14 mouse cellular contexts compared by ENCODE assay signal in the genomic region with DNA sequence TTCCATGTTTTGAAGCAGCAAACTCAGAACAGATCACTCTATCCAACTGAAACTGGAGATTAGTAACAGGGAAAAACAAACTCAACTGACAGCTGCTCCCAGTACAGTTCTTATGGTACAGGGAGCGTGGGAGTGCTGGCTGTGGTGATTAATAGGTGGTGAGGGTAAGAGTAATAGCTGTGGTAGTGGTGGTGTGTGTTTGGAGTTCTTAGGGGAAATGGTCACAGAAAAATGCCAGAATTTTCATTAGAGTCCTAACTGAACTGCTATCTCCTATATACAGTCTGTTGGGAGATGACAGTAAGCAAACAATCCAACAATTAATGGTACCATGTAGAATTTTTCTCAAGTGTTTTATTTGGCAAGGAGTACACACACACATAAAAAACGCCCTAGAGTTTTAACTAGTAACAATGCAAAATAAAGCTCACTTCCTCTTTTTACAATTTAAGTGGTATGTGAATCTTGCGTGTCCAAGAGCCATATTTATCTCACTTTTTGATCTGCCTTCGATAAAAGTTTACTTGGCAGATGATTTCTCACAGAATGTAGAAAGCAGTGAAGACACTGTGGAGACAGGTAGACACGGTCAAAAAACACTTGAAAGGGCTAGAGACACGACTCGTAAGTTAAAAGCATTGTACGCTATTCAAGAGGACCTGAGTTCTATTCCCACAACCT. TPM values are rescaled to one million over a fixed set of nuclear protein-coding genes. Genes with fewer than 3 reads are reported as not detected.
DNase-seq lines count a peak whose midpoint lies in the region; ATAC-seq lines count a peak whose summit lies in the region.
"Had no signal": no experiment of that assay in that cellular context is flagged by ENCODE, and none has a peak within 500 bp of the region (broad histone marks: within the 10 kb centered on the region; RNA-seq: fewer than 3 reads in every experiment).

No protein-coding gene starts in this region.

- peak overlapping the region; percentile 93 for H3K27ac ChIP-seq in kidney, embryonic 16.5 days (ENCODE audit: low read length)
- peak overlapping the region; percentile 80 for H3K27ac ChIP-seq in intestine, embryonic 16.5 days (ENCODE audit: low read length)
- no peak overlapping the region for H3K27ac ChIP-seq in midbrain, embryonic 13.5 days
- no peak overlapping the region for H3K27ac ChIP-seq in midbrain, embryonic 11.5 days (ENCODE audit: low read depth, low read length)
- H3K27ac ChIP-seq: hindbrain, embryonic 15.5 days; midbrain, embryonic 15.5 days had no signal

- no peaks in the 10 kb centered on the region for H3K27me3 ChIP-seq in kidney, embryonic 16.5 days (ENCODE audit: insufficient read depth, low read length)
- H3K27me3 ChIP-seq in intestine, embryonic 16.5 days (replicated peaks; ENCODE audit: control insufficient read depth, insufficient read depth, low read length): no peaks in the 10 kb centered on the region
- no peaks in the 10 kb centered on the region; the same call in 1 of the 2 replicates for H3K27me3 ChIP-seq in midbrain, embryonic 13.5 days
- H3K27me3 ChIP-seq in midbrain, embryonic 11.5 days (ENCODE audit: control insufficient read depth, insufficient read depth, low read length): no peaks in the 10 kb centered on the region
- H3K27me3 ChIP-seq: hindbrain, embryonic 15.5 days; midbrain, embryonic 15.5 days; Patski had no signal

- peak; percentile 75 for ATAC-seq in kidney, embryonic 16.5 days (ENCODE audit: low FRiP score, low TSS enrichment)
- no peak for ATAC-seq in intestine, embryonic 16.5 days
- no peak for ATAC-seq in midbrain, embryonic 13.5 days
- ATAC-seq in midbrain, embryonic 11.5 days (ENCODE audit: low FRiP score): no peak
- ATAC-seq: liver, postnatal 0 days; midbrain, embryonic 15.5 days; Patski had no signal

- WGBS in kidney, embryonic 16.5 days: 45% methylated on average over 8 of the region's 8 CpGs
- 76% methylated on average over 8 of the region's 8 CpGs for WGBS in intestine, embryonic 16.5 days
- 90% methylated on average over 8 of the region's 8 CpGs for WGBS in midbrain, embryonic 13.5 days
- 91% methylated on average over 8 of the region's 8 CpGs for WGBS in midbrain, embryonic 11.5 days

- peaks cover 41% of the 10 kb centered on the region for H3K4me1 ChIP-seq in kidney, embryonic 16.5 days (ENCODE audit: insufficient read depth, low read length)
- peaks cover 15% of the 10 kb centered on the region for H3K4me1 ChIP-seq in intestine, embryonic 16.5 days (ENCODE audit: control insufficient read depth, insufficient read depth, low read length)
- peaks cover 8% of the 10 kb centered on the region for H3K4me1 ChIP-seq in midbrain, embryonic 13.5 days (replicated peaks)
- H3K4me1 ChIP-seq in midbrain, embryonic 11.5 days (ENCODE audit: control insufficient read depth, insufficient read depth, low read length): no peaks in the 10 kb centered on the region

- H3K9ac ChIP-seq in kidney, embryonic 16.5 days (replicated peaks; ENCODE audit: low read length): no peak overlapping the region
- H3K9ac ChIP-seq in intestine, embryonic 16.5 days (ENCODE audit: low read depth, low read length): no peak overlapping the region
- no peak overlapping the region for H3K9ac ChIP-seq in midbrain, embryonic 13.5 days (replicated peaks)
- H3K9ac ChIP-seq in midbrain, embryonic 11.5 days (ENCODE audit: low read length): no peak overlapping the region
- H3K9ac ChIP-seq: hindbrain, embryonic 15.5 days; liver, postnatal 0 days; midbrain, embryonic 15.5 days had no signal

- no peaks in the 10 kb centered on the region for H3K9me3 ChIP-seq in kidney, embryonic 16.5 days (ENCODE audit: low read length)
- H3K9me3 ChIP-seq in intestine, embryonic 16.5 days (ENCODE audit: control insufficient read depth, low read length): no peaks in the 10 kb centered on the region
- no peaks in the 10 kb centered on the region for H3K9me3 ChIP-seq in midbrain, embryonic 13.5 days
- no peaks in the 10 kb centered on the region for H3K9me3 ChIP-seq in midbrain, embryonic 11.5 days (ENCODE audit: control insufficient read depth, low read length)
- H3K9me3 ChIP-seq: hindbrain, embryonic 15.5 days; midbrain, embryonic 15.5 days had no signal

- no peak for DNase-seq in kidney, adult 9 months
- DNase-seq in 416B (ENCODE audit: low read depth): peak; percentile 69
- DNase-seq in B cell, adult 2 months: peak; percentile 9 to 14
- no peak for DNase-seq in midbrain, embryonic 11.5 days (ENCODE audit: low spot score, missing footprints)
- DNase-seq: adrenal gland, postnatal 14 days; cerebellum, adult 9-11 months; liver, postnatal 0 days; right cerebral cortex, postnatal 4 days had no signal

- H3K36me3 ChIP-seq in kidney, embryonic 16.5 days (ENCODE audit: insufficient read depth, low read length): peaks cover 5% of the 10 kb centered on the region; the same call in 1 of the 2 replicates
- H3K36me3 ChIP-seq in intestine, embryonic 16.5 days (ENCODE audit: control insufficient read depth, insufficient read depth, low read length): peaks cover 3% of the 10 kb centered on the region; the same call in 1 of the 2 replicates
- 0 out of 2 replicates have a peak, but pooled peaks cover 4% of the 10 kb centered on the region for H3K36me3 ChIP-seq in midbrain, embryonic 13.5 days
- no peaks in the 10 kb centered on the region for H3K36me3 ChIP-seq in midbrain, embryonic 11.5 days (ENCODE audit: control insufficient read depth, insufficient read depth, low read length)
- H3K36me3 ChIP-seq: hindbrain, embryonic 15.5 days had no signal

- peak overlapping the region; percentile 5; the same call in 1 of the 2 replicates for H3K4me2 ChIP-seq in kidney, embryonic 16.5 days (replicated peaks; ENCODE audit: low read depth, low read length)
- no peak overlapping the region for H3K4me2 ChIP-seq in intestine, embryonic 16.5 days (ENCODE audit: low read depth, low read length)
- no peak overlapping the region for H3K4me2 ChIP-seq in midbrain, embryonic 13.5 days (replicated peaks)
- no peak overlapping the region for H3K4me2 ChIP-seq in midbrain, embryonic 11.5 days
- H3K4me2 ChIP-seq: hindbrain, embryonic 15.5 days; midbrain, embryonic 15.5 days had no signal

- H3K4me3 ChIP-seq in kidney, embryonic 16.5 days (ENCODE audit: low read length): no peak overlapping the region
- H3K4me3 ChIP-seq in intestine, embryonic 16.5 days (ENCODE audit: low read length): no peak overlapping the region
- H3K4me3 ChIP-seq in midbrain, embryonic 13.5 days (replicated peaks): no peak overlapping the region
- H3K4me3 ChIP-seq in midbrain, embryonic 11.5 days (ENCODE audit: low read depth, low read length): no peak overlapping the region
- H3K4me3 ChIP-seq: hindbrain, embryonic 15.5 days; midbrain, embryonic 15.5 days had no signal

RNA-seq across cellular contexts. Expression of a gene that starts 4.8 kb away (rescaled TPM):
- polyA plus RNA-seq in kidney, embryonic 16.5 days (2015; fragmentation: Nextera tagmentation; extraction: Ambion mirVana): 25.1 and 29.5 TPM in 2 replicates
- polyA plus RNA-seq in intestine, embryonic 16.5 days (2015; fragmentation: Nextera tagmentation; extraction: Ambion mirVana): 16.2 and 18.8 TPM in 2 replicates
- polyA plus RNA-seq in midbrain, embryonic 13.5 days (2015; fragmentation: Nextera tagmentation; extraction: Ambion mirVana): 17.6 and 17.7 TPM in 2 replicates
- 10.4 and 10.6 TPM in 2 replicates for polyA plus RNA-seq in midbrain, embryonic 11.5 days (2014; fragmentation: Nextera tagmentation; extraction: Ambion mirVana)

RNA-seq across cellular contexts. Expression of a gene that starts 24.4 kb away (rescaled TPM):
- polyA plus RNA-seq in kidney, embryonic 16.5 days (2015; fragmentation: Nextera tagmentation; extraction: Ambion mirVana): 246 and 270 TPM in 2 replicates
- 87.8 and 95.1 TPM in 2 replicates for polyA plus RNA-seq in intestine, embryonic 16.5 days (2015; fragmentation: Nextera tagmentation; extraction: Ambion mirVana)
- 64.4 and 65.7 TPM in 2 replicates for polyA plus RNA-seq in midbrain, embryonic 13.5 days (2015; fragmentation: Nextera tagmentation; extraction: Ambion mirVana)
- 65.6 and 73.4 TPM in 2 replicates for polyA plus RNA-seq in midbrain, embryonic 11.5 days (2014; fragmentation: Nextera tagmentation; extraction: Ambion mirVana)

RNA-seq across cellular contexts. Expression of a gene that starts 32.1 kb away (rescaled TPM):
- polyA plus RNA-seq in kidney, embryonic 16.5 days (2015; fragmentation: Nextera tagmentation; extraction: Ambion mirVana): 154 TPM in 2 replicates
- 152 and 155 TPM in 2 replicates for polyA plus RNA-seq in intestine, embryonic 16.5 days (2015; fragmentation: Nextera tagmentation; extraction: Ambion mirVana)
- polyA plus RNA-seq in midbrain, embryonic 13.5 days (2015; fragmentation: Nextera tagmentation; extraction: Ambion mirVana): 110 and 111 TPM in 2 replicates
- 122 and 130 TPM in 2 replicates for polyA plus RNA-seq in midbrain, embryonic 11.5 days (2014; fragmentation: Nextera tagmentation; extraction: Ambion mirVana)

RNA-seq across cellular contexts. Expression of a gene that starts 38.9 kb away (rescaled TPM):
- polyA plus RNA-seq in kidney, embryonic 16.5 days (2015; fragmentation: Nextera tagmentation; extraction: Ambion mirVana): 30.5 and 39.5 TPM in 2 replicates
- polyA plus RNA-seq in intestine, embryonic 16.5 days (2015; fragmentation: Nextera tagmentation; extraction: Ambion mirVana): 10.2 and 10.8 TPM in 2 replicates
- polyA plus RNA-seq in midbrain, embryonic 13.5 days (2015; fragmentation: Nextera tagmentation; extraction: Ambion mirVana): 7.2 and 7.5 TPM in 2 replicates
- 4.8 and 5.2 TPM in 2 replicates for polyA plus RNA-seq in midbrain, embryonic 11.5 days (2014; fragmentation: Nextera tagmentation; extraction: Ambion mirVana)

RNA-seq across cellular contexts. Expression of a gene that starts 46.2 kb away (rescaled TPM):
- polyA plus RNA-seq in kidney, embryonic 16.5 days (2015; fragmentation: Nextera tagmentation; extraction: Ambion mirVana): 0.50 and 0.76 TPM in 2 replicates
- 0.20 and 0.29 TPM in 2 replicates for polyA plus RNA-seq in intestine, embryonic 16.5 days (2015; fragmentation: Nextera tagmentation; extraction: Ambion mirVana)
- polyA plus RNA-seq in midbrain, embryonic 13.5 days (2015; fragmentation: Nextera tagmentation; extraction: Ambion mirVana): 0.19 and 0.38 TPM in 2 replicates
- polyA plus RNA-seq in midbrain, embryonic 11.5 days (2014; fragmentation: Nextera tagmentation; extraction: Ambion mirVana): not detected in 2 replicates

Comparison
In these comparisons a context has a peak if more than half of its experiments do, and no peak if none do; other contexts are left out.
1. H3K27ac ChIP-seq: peak in kidney, embryonic 16.5 days (single experiment) and intestine, embryonic 16.5 days (single experiment); none in midbrain, embryonic 13.5 days (single experiment) and midbrain, embryonic 11.5 days (single experiment).
2. DNase-seq: peak in 416B (single experiment) and B cell, adult 2 months (2 of 2); none in kidney, adult 9 months (single experiment) and midbrain, embryonic 11.5 days (single experiment).